Mouse (Mus musculus) liver, postnatal 0 days (tissue): ENCODE data around the gene Car14.

Experiments used
- CTCF ChIP-seq: sonication (generic); IDR thresholded peaks from 2 replicates; pipeline ENCODE4 v1.5.1; 2016; ENCODE audit warnings: antibody characterized with exemption, low read depth
- EP300 ChIP-seq: IDR thresholded peaks from 2 replicates; pipeline ENCODE4 v1.6.1; 2016; ENCODE audit warnings: antibody characterized with exemption, low read depth, mild to moderate bottlenecking

- no peak for TF ChIP-seq CTCF
- TF ChIP-seq EP300 = no peak
These were observed 20.1 kb downstream of the Car14 start for GRCm38 (mm10) chr3:95884400-95884799.
